Mouse (Mus musculus) testis, adult 2 months (tissue): Measurements from ENCODE around the gene Slc25a51. TPM values are rescaled to one million over a fixed set of nuclear protein-coding genes. Genes with fewer than 3 reads are reported as not detected.

Source experiments
- H3K27ac ChIP-seq: fragments of 200-500 bp; 2 replicates; pipeline ENCODE4 v1.5.1; 2012; ENCODE audit warnings: low read depth, low read length; ENCODE audit not compliant: control insufficient read depth, insufficient read depth
- H3K27me3 ChIP-seq: fragments of 200-500 bp; 2 replicates; pipeline ENCODE4 v1.6.1; 2012; ENCODE audit warnings: mild to moderate bottlenecking, low read length, moderate library complexity; ENCODE audit not compliant: control insufficient read depth, insufficient read depth
- H3K36me3 ChIP-seq: fragments of 200-500 bp; 2 replicates; pipeline ENCODE4 v1.6.1; 2012; ENCODE audit warnings: mild to moderate bottlenecking, low read length; ENCODE audit not compliant: control insufficient read depth, insufficient read depth
- H3K4me1 ChIP-seq: fragments of 200-500 bp; 2 replicates; pipeline ENCODE4 v1.6.1; 2012; ENCODE audit warnings: low read length; ENCODE audit not compliant: control insufficient read depth, insufficient read depth
- H3K4me3 ChIP-seq: fragments of 200-500 bp; 2 replicates; pipeline ENCODE4 v1.5.1; 2012; ENCODE audit warnings: low read depth, mild to moderate bottlenecking, low read length, moderate library complexity, mixed read lengths; ENCODE audit not compliant: control insufficient read depth
- CTCF ChIP-seq: fragments of 200-500 bp; IDR thresholded peaks from 2 replicates; pipeline ENCODE4 v1.5.1; 2012; ENCODE audit warnings: low read depth, mild to moderate bottlenecking, inconsistent platforms, low read length, moderate library complexity; ENCODE audit not compliant: control insufficient read depth, insufficient read depth, insufficient replicate concordance
- POLR2A ChIP-seq: fragments of 200-500 bp; IDR thresholded peaks from 2 replicates; pipeline ENCODE4 v1.6.1; 2012; ENCODE audit warnings: low read depth, mild to moderate bottlenecking, inconsistent platforms, low read length, moderate library complexity; ENCODE audit not compliant: control insufficient read depth
- polyA plus RNA-seq: library from polyadenylated mRNA; depleted of rRNA; stranded (reverse); fragments of >200 nt; gene quantifications from 2 replicates; pipeline ENCODE4 v1.2.3, GENCODE M21; 2012

The Slc25a51 gene
- polyA plus RNA-seq, 1 experiment, result 12.6 TPM

DNA sequence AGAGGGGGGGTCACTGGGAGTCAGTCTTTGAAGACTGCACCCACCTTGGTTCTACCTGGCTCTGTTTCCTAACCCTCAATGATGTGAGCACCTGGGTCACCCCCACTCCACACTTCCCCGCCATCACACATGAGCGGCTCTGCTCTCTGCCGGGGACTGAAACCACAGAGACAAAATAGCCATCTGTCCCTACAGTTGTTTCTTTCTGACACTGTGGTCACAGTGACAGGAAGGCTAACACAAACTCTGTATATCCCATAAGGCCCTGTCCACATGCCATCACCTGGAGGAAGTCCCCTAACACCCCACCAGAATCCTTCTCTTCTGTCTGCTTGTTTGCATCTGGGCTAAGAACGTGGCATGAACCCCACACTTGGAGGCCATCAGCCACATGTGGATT, 26.1 kb upstream of the Slc25a51 start:
- Histone ChIP-seq H3K4me1 (no peaks in the 10 kb centered on the region), H3K27ac (no peak overlapping the region), H3K36me3 (no peaks in the 10 kb centered on the region), H3K27me3 (no peaks in the 10 kb centered on the region), H3K4me3 (no peak overlapping the region)
- no peak for TF ChIP-seq POLR2A
- no peak for TF ChIP-seq CTCF

DNA sequence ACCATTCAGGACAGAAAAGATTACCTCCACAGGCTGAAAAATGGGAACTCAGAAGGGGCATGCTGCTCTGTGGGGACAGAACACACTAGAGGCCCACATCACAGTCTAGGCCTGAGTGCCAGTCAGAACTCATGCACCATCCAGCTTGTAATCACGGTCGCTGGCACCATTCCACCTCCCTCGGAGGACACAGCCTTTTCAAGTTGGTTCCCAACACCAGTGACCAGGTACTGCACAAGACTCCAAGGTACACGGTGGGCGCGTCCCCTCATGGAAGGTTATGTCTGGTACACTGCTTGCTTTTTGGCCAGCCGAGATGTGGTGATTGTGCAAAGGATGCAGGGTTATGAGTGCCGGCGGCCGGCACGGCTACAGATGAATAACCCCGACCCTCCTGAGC, 25.5 kb upstream of the Slc25a51 start:
- Histone ChIP-seq H3K27ac (no peak overlapping the region), H3K4me1 (no peaks in the 10 kb centered on the region), H3K36me3 (no peaks in the 10 kb centered on the region), H3K4me3 (no peak overlapping the region), H3K27me3 (no peaks in the 10 kb centered on the region)
- TF ChIP-seq POLR2A, result no peak
- no peak for TF ChIP-seq CTCF

DNA sequence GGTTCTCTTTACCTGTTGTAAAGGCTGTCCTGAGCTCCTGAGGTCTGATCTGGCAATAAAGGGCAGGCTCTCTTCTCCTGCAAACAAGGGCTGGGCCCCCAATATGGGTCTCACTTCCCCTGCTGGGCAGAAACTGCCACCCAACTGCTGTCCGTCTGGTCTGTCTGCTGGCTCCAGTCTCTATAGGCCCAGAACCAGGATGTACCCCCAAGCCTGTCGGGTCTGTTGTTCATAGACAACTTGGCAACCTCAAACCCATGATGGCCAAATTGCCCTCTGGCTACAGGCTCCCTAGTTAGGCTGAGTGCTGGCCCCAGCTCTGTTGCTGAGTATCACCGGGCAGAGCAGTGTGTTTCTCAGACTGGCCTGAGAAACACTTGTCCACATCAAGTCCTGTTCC, 23.2 kb upstream of the Slc25a51 start:
- Histone ChIP-seq H3K36me3 (no peaks in the 10 kb centered on the region), H3K4me1 (no peaks in the 10 kb centered on the region), H3K27me3 (no peaks in the 10 kb centered on the region), H3K27ac (no peak overlapping the region), H3K4me3 (no peak overlapping the region)
- TF ChIP-seq POLR2A (no peak), CTCF (no peak)

DNA sequence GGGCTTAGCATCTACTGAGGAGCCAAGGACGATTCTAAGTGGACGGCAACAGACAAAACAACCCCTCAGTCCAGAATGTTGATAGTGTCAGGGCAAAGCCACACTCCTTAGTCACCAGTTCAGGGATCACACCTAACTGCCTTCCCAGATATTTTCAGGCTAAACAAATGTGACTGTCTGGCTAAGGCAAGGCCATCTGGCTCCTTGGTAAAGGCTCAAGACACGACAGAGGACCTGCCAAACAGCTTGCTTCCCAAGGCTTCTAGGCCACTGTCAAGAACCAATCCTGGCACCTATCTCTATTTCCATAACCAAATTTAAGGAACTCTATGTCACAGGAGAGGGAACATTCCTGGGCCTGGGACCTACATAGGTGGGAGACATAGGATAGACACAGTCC, 22.8 kb upstream of the Slc25a51 start:
- TF ChIP-seq CTCF (no peak), POLR2A (no peak)
- Histone ChIP-seq H3K36me3 (no peaks in the 10 kb centered on the region), H3K4me3 (no peak overlapping the region), H3K27me3 (no peaks in the 10 kb centered on the region), H3K4me1 (no peaks in the 10 kb centered on the region), H3K27ac (no peak overlapping the region)

DNA sequence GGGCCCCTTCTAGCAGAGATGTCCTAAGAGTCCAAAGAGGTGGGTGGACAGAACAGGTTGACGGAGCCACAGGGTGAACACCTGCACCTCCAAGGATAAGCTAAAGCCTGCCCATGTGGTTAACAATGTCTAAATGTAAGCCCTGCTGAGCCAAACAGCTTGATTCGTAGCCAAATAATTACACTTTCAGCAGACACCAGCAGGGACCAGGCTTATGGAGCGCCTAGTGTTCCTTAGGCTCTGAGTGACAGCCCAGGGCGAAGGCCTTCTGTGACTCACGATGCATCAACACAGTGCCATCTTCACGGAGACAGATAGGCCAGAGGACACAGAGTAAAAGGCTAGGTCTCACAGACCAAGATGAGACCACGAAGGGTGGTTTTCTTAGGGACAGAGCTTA, 20.9 kb upstream of the Slc25a51 start:
- no peak overlapping the region for H3K27ac ChIP-seq
- H3K27me3 ChIP-seq, result no peaks in the 10 kb centered on the region
- no peaks in the 10 kb centered on the region for H3K4me1 ChIP-seq
- no peaks in the 10 kb centered on the region for H3K36me3 ChIP-seq
- no peak overlapping the region for H3K4me3 ChIP-seq
- TF ChIP-seq POLR2A (no peak), CTCF (no peak)

DNA sequence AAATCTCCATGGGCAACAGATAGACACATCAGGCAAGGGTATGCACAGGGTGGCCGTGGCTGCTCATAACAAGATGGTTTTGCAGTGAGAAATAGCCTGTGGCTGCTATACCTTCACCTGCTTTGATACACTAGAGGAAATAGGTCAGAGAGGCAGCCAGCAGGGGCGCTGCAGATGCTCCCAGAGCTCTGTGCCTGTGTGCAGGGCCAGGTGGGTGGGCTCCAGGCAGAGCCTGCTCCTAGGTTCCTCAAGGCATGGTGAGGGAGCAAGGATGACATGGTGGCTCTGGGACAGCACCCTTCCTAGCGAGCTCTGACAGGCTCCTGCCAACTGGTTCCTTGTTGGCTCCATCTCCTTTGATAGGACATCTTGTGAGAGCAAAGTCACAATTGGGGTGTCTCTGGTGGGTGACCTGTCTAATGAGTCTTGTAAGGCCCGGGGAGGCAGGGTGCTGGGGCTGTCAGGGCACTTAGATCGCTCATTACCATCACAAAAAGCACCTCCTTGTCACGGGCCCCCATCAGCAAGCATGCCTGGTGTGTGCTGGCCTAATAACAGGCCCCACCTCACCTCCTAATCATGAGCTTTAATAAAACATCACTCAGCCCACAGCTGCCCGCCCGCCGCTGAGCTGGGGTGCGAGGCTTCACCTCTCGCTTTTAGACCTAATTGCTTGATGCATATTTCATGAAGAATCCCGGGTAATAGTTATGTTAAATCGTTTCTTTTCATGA, 18.3 kb upstream of the Slc25a51 start:
- TF ChIP-seq POLR2A, result no peak
- no peak for TF ChIP-seq CTCF
- Histone ChIP-seq H3K4me1 (no peaks in the 10 kb centered on the region), H3K36me3 (no peaks in the 10 kb centered on the region), H3K27ac (no peak overlapping the region), H3K4me3 (no peak overlapping the region), H3K27me3 (no peaks in the 10 kb centered on the region)

DNA sequence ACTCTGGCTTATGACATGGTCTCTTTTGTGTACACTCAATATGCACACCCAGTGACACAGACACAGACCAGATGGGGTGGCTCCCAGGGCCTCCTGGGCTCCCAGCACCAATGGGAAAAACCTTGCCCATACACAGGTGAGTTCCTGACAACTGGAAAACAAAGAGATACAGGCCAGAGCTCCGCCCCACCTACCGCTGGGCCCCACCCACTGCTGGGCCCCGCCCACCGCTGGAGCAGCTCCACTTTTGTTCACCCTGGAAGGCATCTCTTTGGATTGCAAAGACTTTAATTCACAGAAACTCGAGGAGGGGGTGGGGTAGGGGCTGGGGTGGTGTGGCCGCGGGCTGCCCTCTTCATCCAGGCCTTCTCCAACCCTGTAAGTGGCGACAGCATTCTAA, 14.8 kb upstream of the Slc25a51 start:
- Histone ChIP-seq H3K4me3 (no peak overlapping the region), H3K27ac (no peak overlapping the region), H3K36me3 (no peaks in the 10 kb centered on the region), H3K27me3 (no peaks in the 10 kb centered on the region), H3K4me1 (no peaks in the 10 kb centered on the region)
- TF ChIP-seq CTCF (no peak), POLR2A (no peak)

DNA sequence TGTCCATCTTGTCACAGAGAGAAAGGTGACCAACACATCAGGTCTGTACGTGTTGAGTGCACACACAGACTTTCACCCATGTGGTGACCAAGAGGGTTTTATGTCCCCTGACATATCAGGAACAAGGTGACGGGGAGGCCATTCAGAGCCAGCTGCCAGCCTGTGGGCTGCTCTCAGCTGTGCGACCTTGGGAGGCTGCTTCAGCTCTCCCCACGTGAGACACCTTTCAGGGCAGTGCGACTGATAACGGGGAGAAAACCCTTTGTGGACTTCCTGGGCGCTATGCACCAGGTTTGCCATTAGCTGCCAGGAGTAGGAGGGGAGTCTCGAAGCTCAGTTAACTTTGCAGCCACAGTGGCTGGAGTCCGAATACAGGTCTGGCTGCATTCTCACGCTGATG, 14.1 kb upstream of the Slc25a51 start:
- Histone ChIP-seq H3K27ac (no peak overlapping the region), H3K36me3 (no peaks in the 10 kb centered on the region), H3K4me1 (no peaks in the 10 kb centered on the region), H3K4me3 (no peak overlapping the region), H3K27me3 (no peaks in the 10 kb centered on the region)
- no peak for TF ChIP-seq POLR2A
- TF ChIP-seq CTCF, result no peak
